Mouse (Mus musculus): ENCODE data around the gene Sh2d6. TPM values are rescaled to one million over a fixed set of nuclear protein-coding genes. Genes with fewer than 3 reads are reported as not detected.

Gene Sh2d6
- polyA plus RNA-seq, 1 experiment from 2014 or later = not detected

- no peak overlapping the region for H3K4me2 ChIP-seq (ENCODE audit: low read depth, low read length)
- peaks cover 3% of the 10 kb centered on the region; the same call in 1 of the 2 replicates for H3K36me3 ChIP-seq (replicated peaks; ENCODE audit: insufficient read depth, low read length)
- no peak for ATAC-seq
- H3K27me3 ChIP-seq (ENCODE audit: insufficient read depth, low read length) = no peaks in the 10 kb centered on the region
- no peaks in the 10 kb centered on the region; the same call in 1 of the 2 replicates for H3K4me1 ChIP-seq (ENCODE audit: insufficient read depth)
- H3K9ac ChIP-seq (replicated peaks) = no peak overlapping the region
- H3K27ac ChIP-seq (ENCODE audit: low read depth) = no peak overlapping the region
- no peak for TF ChIP-seq EP300 (IDR thresholded peaks at IDR 0.05; ENCODE audit: low read depth)
- no peak for TF ChIP-seq CTCF (IDR thresholded peaks at IDR 0.05; ENCODE audit: low read depth)
- 87% methylated on average over 5 of the region's 5 CpGs for WGBS (ENCODE audit: insufficient replicate concordance)
- H3K9me3 ChIP-seq (ENCODE audit: low read length) = no peaks in the 10 kb centered on the region
- no peak overlapping the region for H3K4me3 ChIP-seq (ENCODE audit: low read depth, low read length)
- no peak for DNase-seq
Observed at GRCm38 (mm10) chr6:72562894-72563293, 41.4 kb upstream of the Sh2d6 start.

GRCm38 (mm10) chr6:72562486-72562885 is 41.0 kb upstream of the Sh2d6 start:
- no peak overlapping the region for H3K4me2 ChIP-seq (ENCODE audit: low read depth, low read length)
- 0 out of 2 replicates have a peak, but pooled peaks cover 4% of the 10 kb centered on the region for H3K36me3 ChIP-seq (replicated peaks; ENCODE audit: insufficient read depth, low read length)
- H3K4me3 ChIP-seq (ENCODE audit: low read depth, low read length) = no peak overlapping the region
- no peaks in the 10 kb centered on the region; the same call in 1 of the 2 replicates for H3K4me1 ChIP-seq (ENCODE audit: insufficient read depth)
- no peaks in the 10 kb centered on the region for H3K9me3 ChIP-seq (ENCODE audit: low read length)
- ATAC-seq = no peak
- H3K9ac ChIP-seq (replicated peaks) = no peak overlapping the region
- H3K27ac ChIP-seq (ENCODE audit: low read depth) = no peak overlapping the region
- 82% methylated on average over 6 of the region's 6 CpGs for WGBS (ENCODE audit: insufficient replicate concordance)
- no peak for DNase-seq
- TF ChIP-seq EP300 (IDR thresholded peaks at IDR 0.05; ENCODE audit: low read depth) = no peak
- H3K27me3 ChIP-seq (ENCODE audit: insufficient read depth, low read length) = no peaks in the 10 kb centered on the region

GRCm38 (mm10) chr6:72560801-72561200 is 39.3 kb upstream of the Sh2d6 start:
- Histone ChIP-seq H3K27ac (ENCODE audit: low read depth) (no peak overlapping the region), H3K4me3 (ENCODE audit: low read depth, low read length) (no peak overlapping the region), H3K36me3 (replicated peaks; ENCODE audit: insufficient read depth, low read length) (0 out of 2 replicates have a peak, but pooled peaks cover 4% of the 10 kb centered on the region), H3K9ac (replicated peaks) (no peak overlapping the region), H3K4me2 (ENCODE audit: low read depth, low read length) (no peak overlapping the region), H3K4me1 (ENCODE audit: insufficient read depth) (no peaks in the 10 kb centered on the region; the same call in 1 of the 2 replicates), H3K9me3 (ENCODE audit: low read length) (no peaks in the 10 kb centered on the region), H3K27me3 (ENCODE audit: insufficient read depth, low read length) (no peaks in the 10 kb centered on the region)
- WGBS (ENCODE audit: insufficient replicate concordance) = 87% methylated on average over 8 of the region's 8 CpGs
- TF ChIP-seq CTCF (IDR thresholded peaks at IDR 0.05; ENCODE audit: low read depth) = no peak
- no peak for ATAC-seq
- no peak for DNase-seq

GRCm38 (mm10) chr6:72553079-72553412 is 31.5 kb upstream of the Sh2d6 start:
- Histone ChIP-seq H3K9ac (replicated peaks) (peak overlapping the region; percentile 63), H3K27ac (ENCODE audit: low read depth) (peak overlapping the region; percentile 76), H3K4me3 (ENCODE audit: low read depth, low read length) (peak overlapping the region; percentile 50), H3K4me2 (ENCODE audit: low read depth, low read length) (peak overlapping the region; percentile 90), H3K4me1 (ENCODE audit: insufficient read depth) (peaks cover 33% of the 10 kb centered on the region), H3K36me3 (replicated peaks; ENCODE audit: insufficient read depth, low read length) (0 out of 2 replicates have a peak, but pooled peaks cover 2% of the 10 kb centered on the region), H3K27me3 (ENCODE audit: insufficient read depth, low read length) (no peaks in the 10 kb centered on the region), H3K9me3 (ENCODE audit: low read length) (no peaks in the 10 kb centered on the region)
- 14% methylated on average over 8 of the region's 8 CpGs for WGBS (ENCODE audit: insufficient replicate concordance)
- DNase-seq (no peak), ATAC-seq (no peak; the same call in 1 of the 2 replicates)
- no peak for TF ChIP-seq CTCF (IDR thresholded peaks at IDR 0.05; ENCODE audit: low read depth)
- no peak for TF ChIP-seq EP300 (IDR thresholded peaks at IDR 0.05; ENCODE audit: low read depth)

GRCm38 (mm10) chr6:72552171-72553078 is 30.9 kb upstream of the Sh2d6 start:
- Histone ChIP-seq H3K9ac (replicated peaks) (peak overlapping the region; percentile 63), H3K4me1 (ENCODE audit: insufficient read depth) (peaks cover 33% of the 10 kb centered on the region)

GRCm38 (mm10) chr6:72550503-72551100 is 29.1 kb upstream of the Sh2d6 start:
- Histone ChIP-seq H3K27me3 (ENCODE audit: insufficient read depth, low read length) (no peaks in the 10 kb centered on the region), H3K4me3 (ENCODE audit: low read depth, low read length) (peak overlapping the region; percentile 32; the same call in 1 of the 2 replicates), H3K27ac (ENCODE audit: low read depth) (0 out of 2 replicates have a peak overlapping the region, but pooled peaks have one; percentile 55), H3K9me3 (ENCODE audit: low read length) (no peaks in the 10 kb centered on the region), H3K9ac (replicated peaks) (no peak overlapping the region), H3K4me2 (ENCODE audit: low read depth, low read length) (peak overlapping the region; percentile 59), H3K4me1 (ENCODE audit: insufficient read depth) (peaks cover 33% of the 10 kb centered on the region), H3K36me3 (replicated peaks; ENCODE audit: insufficient read depth, low read length) (no peaks in the 10 kb centered on the region)
- no peak for TF ChIP-seq CTCF (IDR thresholded peaks at IDR 0.05; ENCODE audit: low read depth)
- no peak for TF ChIP-seq EP300 (IDR thresholded peaks at IDR 0.05; ENCODE audit: low read depth)
- 47% methylated on average over 10 of the region's 10 CpGs for WGBS (ENCODE audit: insufficient replicate concordance)
- DNase-seq (no peak), ATAC-seq (no peak)

More at GRCm38 (mm10) chr6:72552171-72553078, 30.9 kb upstream of the Sh2d6 start:
- TF ChIP-seq EP300 (IDR thresholded peaks at IDR 0.05; ENCODE audit: low read depth) (no peak), CTCF (IDR thresholded peaks at IDR 0.05; ENCODE audit: low read depth) (no peak)
- ATAC-seq (peak; percentile 75), DNase-seq (peak; percentile 59)
- Histone ChIP-seq H3K27ac (ENCODE audit: low read depth) (peak overlapping the region; percentile 76), H3K36me3 (replicated peaks; ENCODE audit: insufficient read depth, low read length) (no peaks in the 10 kb centered on the region), H3K27me3 (ENCODE audit: insufficient read depth, low read length) (no peaks in the 10 kb centered on the region), H3K4me3 (ENCODE audit: low read depth, low read length) (peak overlapping the region; percentile 50), H3K4me2 (ENCODE audit: low read depth, low read length) (peak overlapping the region; percentile 90), H3K9me3 (ENCODE audit: low read length) (no peaks in the 10 kb centered on the region)
- WGBS (ENCODE audit: insufficient replicate concordance) = 14% methylated on average over 27 of the region's 27 CpGs

Measured in liver, postnatal 0 days (tissue).